Mouse (Mus musculus): Measurements from ENCODE around the gene Fbxw7.
A peak's percentile ranks its signal among the peaks of the same experiment; 100 is the strongest.

Gene Fbxw7

GRCm38 (mm10) chr3:84889648-84890047 is 74.6 kb downstream of the Fbxw7 start:
- DNase-seq (ENCODE audit: low spot score in 2 of 2) = peak in 1 of 2 experiments; percentile 25

GRCm38 (mm10) chr3:84890983-84891382 is 75.9 kb downstream of the Fbxw7 start:
- no peak for DNase-seq (ENCODE audit: low spot score in 2 of 2)

GRCm38 (mm10) chr3:84897952-84898351 is 82.9 kb downstream of the Fbxw7 start:
- DNase-seq (ENCODE audit: low spot score in 2 of 2) = no peak

- DNase-seq (ENCODE audit: low spot score in 2 of 2) = peak in 1 of 2 experiments; percentile 31
Measured at GRCm38 (mm10) chr3:84906528-84906927, 91.5 kb downstream of the Fbxw7 start.

- no peak for DNase-seq (ENCODE audit: low spot score in 2 of 2)
Measured at GRCm38 (mm10) chr3:84914284-84914683, 99.2 kb downstream of the Fbxw7 start.

- peak in 1 of 2 experiments; percentile 4 for DNase-seq (ENCODE audit: low spot score in 2 of 2)
Measured at GRCm38 (mm10) chr3:84917903-84918679, 103.0 kb downstream of the Fbxw7 start.

- peak; percentile 9 to 65 for DNase-seq (ENCODE audit: low spot score in 2 of 2)
Measured at GRCm38 (mm10) chr3:84921704-84922420, 106.8 kb downstream of the Fbxw7 start.

- no peak for DNase-seq (ENCODE audit: low spot score in 2 of 2)
Measured at GRCm38 (mm10) chr3:84923256-84923655, 108.2 kb downstream of the Fbxw7 start.

GRCm38 (mm10) chr3:84923670-84924069 is 108.6 kb downstream of the Fbxw7 start:
- DNase-seq (ENCODE audit: low spot score in 2 of 2) = no peak

GRCm38 (mm10) chr3:84925229-84925628 is 110.2 kb downstream of the Fbxw7 start:
- no peak for DNase-seq (ENCODE audit: low spot score in 2 of 2)

GRCm38 (mm10) chr3:84926140-84926539 is 111.1 kb downstream of the Fbxw7 start:
- no peak for DNase-seq (ENCODE audit: low spot score in 2 of 2)

GRCm38 (mm10) chr3:84927168-84927794 is 112.2 kb downstream of the Fbxw7 start:
- DNase-seq (ENCODE audit: low spot score in 2 of 2) = no peak

- DNase-seq (ENCODE audit: low spot score in 2 of 2) = no peak
Measured at GRCm38 (mm10) chr3:84927901-84928300, 112.8 kb downstream of the Fbxw7 start.

GRCm38 (mm10) chr3:84929171-84929570 is 114.1 kb downstream of the Fbxw7 start:
- DNase-seq (ENCODE audit: low spot score in 2 of 2) = no peak

GRCm38 (mm10) chr3:84930683-84931082 is 115.6 kb downstream of the Fbxw7 start:
- no peak for DNase-seq (ENCODE audit: low spot score in 2 of 2)

- no peak for DNase-seq (ENCODE audit: low spot score in 2 of 2)
Measured at GRCm38 (mm10) chr3:84935729-84936128, 120.7 kb downstream of the Fbxw7 start.

- DNase-seq (ENCODE audit: low spot score in 2 of 2) = no peak
Measured at GRCm38 (mm10) chr3:84936252-84936651, 121.2 kb downstream of the Fbxw7 start.

GRCm38 (mm10) chr3:84936956-84937355 is 121.9 kb downstream of the Fbxw7 start:
- no peak for DNase-seq (ENCODE audit: low spot score in 2 of 2)

- DNase-seq (ENCODE audit: low spot score in 2 of 2) = peak; percentile 36 to 59
Measured at GRCm38 (mm10) chr3:84937360-84938355, 122.6 kb downstream of the Fbxw7 start.

GRCm38 (mm10) chr3:84944933-84945332 is 129.9 kb downstream of the Fbxw7 start:
- no peak for DNase-seq (ENCODE audit: low spot score in 2 of 2)

GRCm38 (mm10) chr3:84946381-84946780 is 131.3 kb downstream of the Fbxw7 start:
- no peak for DNase-seq (ENCODE audit: low spot score in 2 of 2)

Measured in frontal cortex, postnatal 36 days (tissue).